ENCODE assay signal across 9 mouse cellular contexts in genomic region chr7:16993651-16994399, GRCm38 (mm10). TPM values are rescaled to one million over a fixed set of nuclear protein-coding genes. Genes with fewer than 3 reads are reported as not detected.
DNase-seq lines count a peak whose midpoint lies in the region; ATAC-seq and TF ChIP-seq lines count a peak whose summit lies in the region.
"Had no signal": no experiment of that assay in that cellular context is flagged by ENCODE, and none has a peak within 500 bp of the region (broad histone marks: within the 10 kb centered on the region; RNA-seq: fewer than 3 reads in every experiment).

No protein-coding gene starts in this region.

- H3K27ac ChIP-seq in layer of hippocampus, adult 2 months, result peak overlapping the region; percentile 55; the same call in 1 of the 2 replicates
- H3K27ac ChIP-seq in embryonic facial prominence, embryonic 12.5 days, result peak overlapping the region; percentile 80
- peak overlapping the region; percentile 90 for H3K27ac ChIP-seq in heart, embryonic 12.5 days (ENCODE audit: poor library complexity, severe bottlenecking)
- peak overlapping the region; percentile 93 for H3K27ac ChIP-seq in kidney, embryonic 15.5 days

- H3K4me2 ChIP-seq in embryonic facial prominence, embryonic 12.5 days (replicated peaks), result peak overlapping the region; percentile 72
- peak overlapping the region; percentile 91 for H3K4me2 ChIP-seq in heart, embryonic 12.5 days
- H3K4me2 ChIP-seq in kidney, embryonic 15.5 days, result peak overlapping the region; percentile 69

- peak overlapping the region; percentile 38 for H3K4me3 ChIP-seq in layer of hippocampus, adult 2 months
- peak overlapping the region; percentile 69 for H3K4me3 ChIP-seq in embryonic facial prominence, embryonic 12.5 days
- peak overlapping the region; percentile 79 for H3K4me3 ChIP-seq in heart, embryonic 12.5 days
- peak overlapping the region; percentile 65 for H3K4me3 ChIP-seq in kidney, embryonic 15.5 days (replicated peaks)

- no peaks in the 10 kb centered on the region for H3K27me3 ChIP-seq in embryonic facial prominence, embryonic 12.5 days
- no peaks in the 10 kb centered on the region for H3K27me3 ChIP-seq in heart, embryonic 12.5 days (replicated peaks)
- H3K27me3 ChIP-seq in kidney, embryonic 15.5 days, result no peaks in the 10 kb centered on the region
- H3K27me3 ChIP-seq: CH12.LX had no signal

- DNase-seq in layer of hippocampus, adult 2 months (ENCODE audit: low spot score in 2 of 2), result peak in 1 of 2 experiments; percentile 46
- DNase-seq in layer of hippocampus, postnatal 36 days, result no peak
- DNase-seq in lung, postnatal 14 days, result peak; percentile 75
- peak; percentile 85 for DNase-seq in retina, embryonic 14.5 days (ENCODE audit: low spot score)
- DNase-seq in spleen, adult 12 weeks (ENCODE audit: low spot score), result no peak

- ATAC-seq in embryonic facial prominence, embryonic 12.5 days (ENCODE audit: insufficient number of reproducible peaks, insufficient read depth, low FRiP score, low TSS enrichment), result peak; percentile 95
- ATAC-seq in heart, embryonic 12.5 days (ENCODE audit: insufficient number of reproducible peaks, low FRiP score), result peak; percentile 94
- ATAC-seq in kidney, embryonic 15.5 days (replicated peaks; ENCODE audit: low FRiP score), result peak; percentile 95

- WGBS in embryonic facial prominence, embryonic 12.5 days, result under 1% methylated on average over 27 of the region's 27 CpGs
- under 1% methylated on average over 27 of the region's 27 CpGs for WGBS in heart, embryonic 12.5 days
- WGBS in kidney, embryonic 15.5 days, result under 1% methylated on average over 27 of the region's 27 CpGs

- H3K36me3 ChIP-seq in embryonic facial prominence, embryonic 12.5 days, result peaks cover 18% of the 10 kb centered on the region
- H3K36me3 ChIP-seq in heart, embryonic 12.5 days, result peaks cover 40% of the 10 kb centered on the region
- H3K36me3 ChIP-seq in kidney, embryonic 15.5 days, result peaks cover 27% of the 10 kb centered on the region

- TF ChIP-seq CTCF in layer of hippocampus, adult 2 months (conservative IDR thresholded peaks at IDR 0.05), result no peak

- peaks cover 54% of the 10 kb centered on the region for H3K4me1 ChIP-seq in embryonic facial prominence, embryonic 12.5 days
- H3K4me1 ChIP-seq in heart, embryonic 12.5 days (replicated peaks), result peaks cover 70% of the 10 kb centered on the region
- H3K4me1 ChIP-seq in kidney, embryonic 15.5 days, result peaks cover 71% of the 10 kb centered on the region

- no peaks in the 10 kb centered on the region for H3K9me3 ChIP-seq in embryonic facial prominence, embryonic 12.5 days
- 0 out of 2 replicates have a peak, but pooled peaks cover 2% of the 10 kb centered on the region for H3K9me3 ChIP-seq in heart, embryonic 12.5 days (replicated peaks)
- H3K9me3 ChIP-seq in kidney, embryonic 15.5 days (replicated peaks), result no peaks in the 10 kb centered on the region

- H3K9ac ChIP-seq in embryonic facial prominence, embryonic 12.5 days, result peak overlapping the region; percentile 77
- H3K9ac ChIP-seq in heart, embryonic 12.5 days, result peak overlapping the region; percentile 95
- peak overlapping the region; percentile 77 for H3K9ac ChIP-seq in kidney, embryonic 15.5 days

RNA-seq across cellular contexts. Expression of gene Ccdc8, which starts 1.3 kb away (rescaled TPM):
- total RNA-seq in layer of hippocampus, adult 2 months (2021), result 1 to 10 TPM; 1.8 to 2.2 TPM
- total RNA-seq in layer of hippocampus, postnatal 36 days (2021), result 1 to 10 TPM; 2.2 to 2.8 TPM
- polyA plus RNA-seq in embryonic facial prominence, embryonic 12.5 days (2016; fragmentation: Nextera tagmentation; extraction: Ambion mirVana), result 21.6 and 26.2 TPM in 2 replicates
- polyA plus RNA-seq in heart, embryonic 12.5 days (2016; fragmentation: Nextera tagmentation; extraction: Ambion mirVana), result 19.6 and 29.4 TPM in 2 replicates
- 35.7 and 41.2 TPM in 2 replicates for polyA plus RNA-seq in kidney, embryonic 15.5 days (2015; fragmentation: Nextera tagmentation; extraction: Ambion mirVana)

RNA-seq across cellular contexts. Expression of gene Gm42372, which starts 10.9 kb away (rescaled TPM):
- 10 to 100 TPM; 52.3 to 55.5 TPM for total RNA-seq in layer of hippocampus, adult 2 months (2021)
- 10 to 100 TPM; 55.2 to 56.6 TPM for total RNA-seq in layer of hippocampus, postnatal 36 days (2021)
- polyA plus RNA-seq in embryonic facial prominence, embryonic 12.5 days (2016; fragmentation: Nextera tagmentation; extraction: Ambion mirVana), result 0.36 and 0.41 TPM in 2 replicates
- polyA plus RNA-seq in heart, embryonic 12.5 days (2016; fragmentation: Nextera tagmentation; extraction: Ambion mirVana), result 0.14 and 0.15 TPM in 2 replicates
- 0.23 and 0.31 TPM in 2 replicates for polyA plus RNA-seq in kidney, embryonic 15.5 days (2015; fragmentation: Nextera tagmentation; extraction: Ambion mirVana)

RNA-seq across cellular contexts. Expression of gene Ppp5c, which starts 33.9 kb away (rescaled TPM):
- 100 to 1,000 TPM; 148 to 155 TPM for total RNA-seq in layer of hippocampus, adult 2 months (2021)
- total RNA-seq in layer of hippocampus, postnatal 36 days (2021), result 100 to 1,000 TPM; 147 to 149 TPM
- 110 TPM in 2 replicates for polyA plus RNA-seq in embryonic facial prominence, embryonic 12.5 days (2016; fragmentation: Nextera tagmentation; extraction: Ambion mirVana)
- polyA plus RNA-seq in heart, embryonic 12.5 days (2016; fragmentation: Nextera tagmentation; extraction: Ambion mirVana), result 87.3 and 91.9 TPM in 2 replicates
- 110 and 115 TPM in 2 replicates for polyA plus RNA-seq in kidney, embryonic 15.5 days (2015; fragmentation: Nextera tagmentation; extraction: Ambion mirVana)

RNA-seq across cellular contexts. Expression of gene Pnmal1, which starts 34.3 kb away (rescaled TPM):
- total RNA-seq in layer of hippocampus, adult 2 months (2021), result 100 to 1,000 TPM; 103 to 121 TPM
- 100 to 1,000 TPM; 119 to 124 TPM for total RNA-seq in layer of hippocampus, postnatal 36 days (2021)
- 2.8 and 3.6 TPM in 2 replicates for polyA plus RNA-seq in embryonic facial prominence, embryonic 12.5 days (2016; fragmentation: Nextera tagmentation; extraction: Ambion mirVana)
- polyA plus RNA-seq in heart, embryonic 12.5 days (2016; fragmentation: Nextera tagmentation; extraction: Ambion mirVana), result 0.14 and 0.28 TPM in 2 replicates
- 0.58 and 0.90 TPM in 2 replicates for polyA plus RNA-seq in kidney, embryonic 15.5 days (2015; fragmentation: Nextera tagmentation; extraction: Ambion mirVana)

RNA-seq across cellular contexts. Expression of gene Pnmal2, which starts 49.3 kb away (rescaled TPM):
- total RNA-seq in layer of hippocampus, adult 2 months (2021), result 100 to 1,000 TPM; 348 to 373 TPM
- total RNA-seq in layer of hippocampus, postnatal 36 days (2021), result 100 to 1,000 TPM; 345 to 361 TPM
- 15.9 and 16.6 TPM in 2 replicates for polyA plus RNA-seq in embryonic facial prominence, embryonic 12.5 days (2016; fragmentation: Nextera tagmentation; extraction: Ambion mirVana)
- 3.5 and 4.2 TPM in 2 replicates for polyA plus RNA-seq in heart, embryonic 12.5 days (2016; fragmentation: Nextera tagmentation; extraction: Ambion mirVana)
- polyA plus RNA-seq in kidney, embryonic 15.5 days (2015; fragmentation: Nextera tagmentation; extraction: Ambion mirVana), result 7.7 and 9.2 TPM in 2 replicates

Comparison
In these comparisons a context has a peak if more than half of its experiments do, and no peak if none do; other contexts are left out.
1. DNase-seq: peak in lung, postnatal 14 days (single experiment) and retina, embryonic 14.5 days (single experiment); none in layer of hippocampus, postnatal 36 days (0 of 2) and spleen, adult 12 weeks (single experiment).
2. Peak in every context shown above with its lines, with median percentiles within 50 percentile points of each other: H3K27ac ChIP-seq, H3K4me3 ChIP-seq, ATAC-seq, H3K4me2 ChIP-seq and H3K9ac ChIP-seq.